Mouse (Mus musculus) liver, adult (tissue): ENCODE data around the gene Ldlrad3.

Source experiments
- GATA4 ChIP-seq: IDR thresholded peaks from 2 replicates; pipeline ENCODE4 v1.6.1; 2014; ENCODE audit warnings: mild to moderate bottlenecking, low read length; ENCODE audit not compliant: insufficient replicate concordance

Gene Ldlrad3

DNA sequence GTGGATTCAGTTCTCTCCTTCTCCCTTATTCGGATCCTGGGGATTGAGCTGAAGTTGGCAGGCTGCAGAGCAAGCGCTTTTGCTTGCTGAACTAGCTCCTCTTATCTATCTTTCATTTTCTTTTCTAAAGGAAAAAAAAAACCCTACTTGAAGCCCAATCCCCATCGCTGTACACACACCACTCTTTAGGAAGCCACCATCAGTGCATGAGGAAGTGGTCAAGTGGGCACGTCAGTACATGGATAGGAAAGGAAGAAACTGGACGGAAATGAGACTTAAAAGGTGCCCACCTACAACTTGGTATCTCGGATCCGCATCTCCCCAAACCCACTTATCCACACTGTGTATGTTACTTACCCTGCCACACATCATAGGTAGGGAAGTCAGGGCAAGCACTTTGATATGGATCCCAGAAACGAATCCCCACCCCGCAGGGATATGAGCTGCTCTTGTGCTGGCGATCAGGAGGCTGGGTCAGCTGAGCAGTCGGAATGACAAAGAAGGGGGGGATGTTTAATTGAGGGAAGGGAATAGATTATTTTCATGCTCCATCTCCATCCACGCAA lies 183.7 kb downstream of the Ldlrad3 start:
- TF ChIP-seq GATA4 = no peak

DNA sequence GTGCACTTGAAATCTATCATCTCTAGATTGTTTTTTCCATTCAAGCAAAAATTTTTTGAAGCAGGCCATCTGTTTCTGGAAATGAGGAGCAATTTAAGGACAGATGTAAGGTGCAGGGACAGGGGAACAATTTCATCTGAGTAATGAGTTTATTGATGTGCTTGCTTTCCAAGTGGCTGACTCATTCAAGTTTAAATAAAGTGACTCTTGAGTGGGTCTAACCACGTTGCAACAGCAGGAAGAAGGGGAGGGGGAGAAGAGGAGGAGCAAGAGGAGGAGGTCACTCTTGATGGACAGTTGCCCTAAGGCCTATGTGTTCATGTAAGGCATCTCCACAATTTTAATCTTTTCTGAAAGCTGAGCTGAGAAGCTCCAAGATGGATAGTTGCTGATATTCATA lies 184.5 kb downstream of the Ldlrad3 start:
- no peak for TF ChIP-seq GATA4

DNA sequence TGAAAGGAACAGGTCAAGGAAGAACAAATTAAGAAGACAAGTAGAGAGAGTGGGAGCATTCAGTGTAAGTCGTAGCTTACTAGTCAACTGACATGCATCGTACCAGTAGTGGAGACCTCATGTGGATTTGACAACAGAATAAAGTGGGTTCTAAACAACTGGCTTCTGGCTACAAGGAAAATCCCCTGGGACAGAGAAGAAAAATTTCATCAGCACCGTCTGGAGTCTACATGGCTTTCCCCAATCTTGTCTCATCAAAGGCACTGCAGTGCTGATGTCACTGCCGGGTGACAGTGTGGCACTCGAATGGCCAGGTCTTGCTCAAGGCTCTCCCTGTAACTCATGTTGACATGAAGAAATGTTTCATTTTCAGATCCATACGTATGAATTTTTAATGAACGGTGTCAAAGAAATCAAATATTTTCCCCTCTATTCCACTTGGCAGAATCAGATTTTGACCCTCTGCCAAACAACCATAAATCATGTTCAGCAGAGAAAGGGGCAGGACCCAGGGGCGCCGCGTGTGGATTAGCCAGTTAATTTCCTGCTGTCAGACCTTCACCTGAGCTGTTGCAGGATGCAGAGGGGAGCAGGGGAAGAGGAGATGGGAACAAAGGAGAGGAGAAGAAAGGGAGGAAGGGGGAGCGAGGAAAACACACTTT lies 187.1 kb downstream of the Ldlrad3 start:
- no peak for TF ChIP-seq GATA4

DNA sequence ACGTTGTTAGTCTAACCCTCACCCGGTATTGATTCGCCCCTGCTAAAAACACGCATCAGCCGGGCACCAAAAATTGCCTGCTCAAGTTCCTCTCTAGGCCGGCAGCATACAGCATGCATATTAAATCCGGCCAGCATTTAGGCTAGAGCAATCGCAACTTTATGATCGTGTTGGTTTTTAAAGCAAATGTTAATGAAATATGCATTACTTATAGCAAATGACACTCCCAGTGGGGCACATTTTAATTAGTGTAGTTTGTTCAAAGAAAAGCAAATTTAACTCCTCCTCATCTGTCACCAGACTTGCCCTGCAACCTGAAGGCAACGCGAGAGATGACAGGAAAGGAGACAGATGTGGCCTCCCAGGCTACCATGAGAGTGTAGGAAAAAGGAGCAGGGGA lies 189.2 kb downstream of the Ldlrad3 start:
- no peak for TF ChIP-seq GATA4

DNA sequence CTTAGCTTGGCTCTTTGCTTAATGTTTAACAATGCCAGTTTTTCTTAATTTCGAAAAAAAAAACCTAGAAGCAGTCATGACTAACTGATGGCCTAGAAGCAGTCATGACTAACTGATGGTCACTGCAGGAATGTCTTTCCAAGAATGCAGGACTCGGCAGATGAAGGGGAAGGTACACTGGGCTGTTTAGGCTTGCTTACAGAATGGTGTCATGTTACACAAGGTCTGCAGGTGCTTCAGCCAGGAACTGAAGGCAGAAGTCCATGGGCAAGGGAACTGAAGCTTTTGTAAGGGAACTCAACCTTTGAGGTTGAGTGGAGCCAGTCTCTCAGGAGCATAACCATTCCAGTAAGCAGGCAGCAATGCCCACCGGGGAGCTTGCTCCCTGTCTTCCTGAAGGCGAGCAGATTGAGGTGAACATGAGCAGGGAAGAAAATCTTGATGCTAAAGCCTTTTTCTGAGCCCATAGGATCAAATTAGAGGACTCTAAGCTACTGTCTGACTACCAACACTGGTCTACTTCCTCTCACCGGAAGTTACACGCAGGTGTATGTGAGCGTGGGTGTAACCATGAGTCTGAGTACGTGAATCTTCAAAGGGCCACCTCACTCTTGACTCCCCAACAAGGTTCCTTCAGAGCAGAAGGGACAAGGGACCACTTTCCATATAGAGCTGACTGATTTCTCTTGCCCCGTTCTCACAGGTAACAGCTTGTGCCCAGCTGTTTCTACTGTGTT lies 193.4 kb downstream of the Ldlrad3 start:
- no peak for TF ChIP-seq GATA4

DNA sequence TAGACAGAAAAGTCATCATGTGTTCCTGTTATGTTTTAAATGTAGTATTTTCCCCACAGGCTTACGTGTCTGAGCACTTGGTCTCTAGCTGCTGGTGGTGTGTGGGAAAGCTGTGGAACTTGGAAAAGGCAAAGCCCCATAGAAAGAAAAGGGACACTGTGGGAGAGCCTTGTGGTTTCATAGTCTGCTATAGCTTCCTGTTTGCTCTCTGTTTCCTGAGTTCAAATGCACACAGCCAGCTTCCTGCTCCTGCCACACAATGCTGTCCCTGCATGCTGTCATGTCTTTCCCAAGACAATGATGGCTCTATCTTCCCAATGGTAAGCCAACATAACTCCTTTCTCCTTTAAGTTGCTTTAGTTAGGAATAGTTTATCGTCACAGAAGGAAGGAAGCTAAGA lies 194.5 kb downstream of the Ldlrad3 start:
- TF ChIP-seq GATA4 = no peak

DNA sequence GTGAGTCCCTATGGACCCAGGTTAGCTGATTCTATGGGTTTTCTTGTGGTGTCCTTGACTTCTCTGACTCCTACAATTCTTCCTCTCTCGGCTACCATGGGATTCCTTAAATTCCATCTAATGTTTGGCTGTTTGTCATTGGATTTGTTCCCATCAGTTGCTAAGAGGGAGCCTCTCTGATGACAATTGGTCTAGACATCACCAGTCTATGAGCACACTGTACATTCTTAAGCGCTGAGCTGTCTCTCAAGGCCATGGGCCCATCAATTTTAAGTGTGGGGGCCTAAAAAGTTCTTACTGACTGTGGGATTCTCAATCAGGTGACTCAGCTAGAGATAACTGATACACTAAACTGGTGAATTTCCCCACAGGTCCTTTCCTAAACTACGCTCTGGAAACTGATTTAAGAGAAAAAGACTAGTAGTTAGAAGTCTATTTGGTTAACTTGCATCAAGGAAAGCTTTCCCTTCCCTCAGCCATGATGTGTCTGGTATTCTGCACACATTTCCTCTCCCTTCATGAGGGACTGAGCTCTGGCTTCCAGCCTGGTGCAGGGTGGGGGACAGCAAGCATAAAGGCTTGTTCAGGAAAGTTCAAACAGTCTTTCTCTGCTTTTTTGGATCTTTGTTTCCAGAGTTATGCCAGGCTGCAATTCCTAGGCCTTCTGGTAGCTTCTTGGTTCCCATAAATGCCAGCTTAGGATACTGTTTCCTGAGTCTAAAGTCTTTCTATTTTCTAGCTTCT lies 199.7 kb downstream of the Ldlrad3 start:
- no peak for TF ChIP-seq GATA4

DNA sequence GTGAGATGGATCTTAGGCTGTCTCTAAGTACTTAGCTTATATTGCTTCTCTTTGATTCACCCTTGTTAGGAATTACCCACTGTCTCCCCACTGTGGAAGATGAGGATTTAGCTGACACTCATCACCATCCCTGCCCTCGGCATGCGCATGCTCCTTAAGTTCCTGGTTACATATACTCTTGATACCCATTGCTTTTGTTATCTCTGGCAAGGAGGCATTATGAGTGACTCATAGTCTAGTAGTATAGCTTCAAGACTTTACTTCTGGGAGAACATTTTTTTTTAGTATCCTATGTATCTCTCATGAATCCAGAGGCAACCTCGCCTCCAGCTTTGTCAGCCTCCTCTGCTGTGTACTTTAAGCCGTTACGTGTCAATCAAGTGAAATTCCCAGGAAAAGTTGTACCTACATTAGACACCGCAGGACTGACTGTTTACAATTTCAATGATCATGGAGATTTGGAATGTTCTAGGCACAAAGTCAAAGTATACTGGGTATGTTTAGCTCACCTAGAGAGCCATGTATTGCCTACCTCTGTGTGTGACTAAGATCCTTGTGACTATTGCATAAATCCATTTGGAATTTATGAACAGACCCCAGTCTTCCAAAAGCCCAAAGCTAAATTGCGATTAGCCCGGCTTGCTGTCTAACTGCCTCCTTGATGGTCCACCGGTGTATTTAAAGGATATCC lies 202.2 kb downstream of the Ldlrad3 start:
- TF ChIP-seq GATA4 = no peak

DNA sequence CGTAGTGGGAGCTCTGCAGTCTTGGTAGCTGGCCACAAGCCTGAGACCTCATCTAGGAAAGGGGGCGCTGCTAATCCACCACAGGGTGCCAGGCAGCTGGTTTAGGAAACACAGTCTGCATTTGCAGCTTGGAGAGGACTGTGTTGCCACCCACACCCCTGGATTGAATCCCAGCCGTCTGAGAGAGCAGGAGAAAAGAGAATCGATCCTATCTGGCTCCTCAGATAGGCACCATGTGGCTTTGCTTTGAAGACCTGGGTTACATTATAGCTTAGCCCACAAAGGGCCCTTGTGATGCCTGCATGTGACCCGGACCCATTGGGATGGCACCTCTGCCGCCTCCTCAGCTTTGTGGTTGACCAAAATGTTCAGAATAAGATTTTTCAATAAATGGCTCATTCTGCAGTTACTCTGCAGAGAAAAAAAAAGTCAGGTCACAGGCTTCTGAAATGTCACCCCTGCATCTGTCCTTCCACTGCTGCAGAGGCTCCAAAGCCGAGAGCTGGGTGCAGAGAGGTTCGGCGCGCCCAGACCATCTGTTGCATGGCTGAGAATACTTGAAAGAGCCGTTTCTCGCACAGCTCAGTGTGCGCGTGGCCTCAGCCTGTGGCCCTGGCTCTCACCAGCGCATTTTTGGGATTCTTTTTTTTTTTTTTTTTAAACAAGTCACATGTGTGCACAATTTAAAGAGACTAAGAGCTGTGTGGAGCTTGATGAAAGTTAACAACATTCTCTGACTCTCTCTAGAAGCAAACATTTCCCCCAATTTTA lies 202.9 kb downstream of the Ldlrad3 start:
- no peak for TF ChIP-seq GATA4

DNA sequence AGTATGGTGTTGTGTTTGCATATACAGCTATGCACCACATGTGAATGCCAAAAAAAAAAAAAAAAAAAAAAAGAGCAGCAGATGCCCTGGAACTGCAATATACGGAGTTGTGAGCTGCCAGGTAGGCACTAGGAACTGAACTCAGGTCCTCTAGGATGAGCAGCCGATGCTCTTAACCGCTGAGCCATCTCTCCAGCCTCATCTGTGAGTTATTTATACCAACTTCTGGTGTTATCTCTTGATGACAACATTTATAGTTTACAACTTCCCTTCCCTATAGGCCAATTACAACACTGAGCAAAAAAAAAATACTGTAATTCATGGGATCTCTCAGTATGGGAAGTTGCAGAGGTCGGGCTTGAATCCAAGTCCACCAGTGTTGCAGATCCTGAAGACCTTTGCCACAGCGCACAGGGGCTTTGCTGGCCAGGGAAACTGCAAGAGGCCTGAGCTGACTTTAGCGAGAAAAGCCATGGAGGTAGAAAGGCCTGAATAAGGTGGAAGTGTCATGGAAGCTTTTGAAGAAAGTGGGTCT lies 204.2 kb downstream of the Ldlrad3 start:
- TF ChIP-seq GATA4 = no peak

DNA sequence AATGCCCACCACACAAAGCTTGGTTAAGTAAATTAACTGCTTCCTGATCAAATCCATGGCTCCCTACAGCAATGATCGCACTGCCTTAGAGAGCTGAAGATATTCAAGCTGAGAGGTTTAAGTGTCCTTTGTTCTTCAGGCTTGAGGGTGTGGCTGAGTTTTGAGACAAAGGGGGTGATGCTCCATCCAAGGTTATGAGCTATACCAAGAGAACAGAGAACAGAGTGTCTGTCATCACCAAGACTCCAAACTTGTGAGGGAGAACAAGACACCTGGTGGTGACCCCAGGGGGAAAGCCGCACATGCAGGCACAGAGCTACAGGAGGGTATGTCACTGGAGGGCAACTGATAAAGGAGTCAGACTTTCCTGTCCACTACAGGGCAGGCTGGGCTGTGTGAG lies 205.0 kb downstream of the Ldlrad3 start:
- TF ChIP-seq GATA4 = no peak

DNA sequence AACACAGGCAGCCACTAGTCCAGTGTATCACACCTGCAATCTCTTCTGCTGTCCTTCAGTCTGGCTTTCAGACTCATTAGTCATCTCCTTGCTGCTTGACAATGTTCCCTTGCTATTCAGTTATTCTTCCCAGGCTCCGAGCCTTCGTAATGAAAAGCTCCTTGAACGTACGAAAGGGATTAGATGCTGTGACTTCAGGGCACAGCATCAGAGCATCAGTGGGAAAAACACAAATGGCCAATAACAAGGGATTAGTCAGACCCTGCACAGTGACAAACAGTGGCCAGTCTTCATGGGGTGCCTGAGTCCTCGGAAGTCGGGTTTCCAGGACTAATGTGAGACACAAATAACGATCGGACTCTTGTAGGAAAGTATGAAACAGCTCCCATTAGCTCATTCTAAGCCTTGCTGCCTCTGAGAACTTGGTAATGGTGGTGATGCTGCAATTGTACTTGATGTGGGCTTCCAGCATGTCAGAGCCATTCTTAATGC lies 205.7 kb downstream of the Ldlrad3 start:
- no peak for TF ChIP-seq GATA4

DNA sequence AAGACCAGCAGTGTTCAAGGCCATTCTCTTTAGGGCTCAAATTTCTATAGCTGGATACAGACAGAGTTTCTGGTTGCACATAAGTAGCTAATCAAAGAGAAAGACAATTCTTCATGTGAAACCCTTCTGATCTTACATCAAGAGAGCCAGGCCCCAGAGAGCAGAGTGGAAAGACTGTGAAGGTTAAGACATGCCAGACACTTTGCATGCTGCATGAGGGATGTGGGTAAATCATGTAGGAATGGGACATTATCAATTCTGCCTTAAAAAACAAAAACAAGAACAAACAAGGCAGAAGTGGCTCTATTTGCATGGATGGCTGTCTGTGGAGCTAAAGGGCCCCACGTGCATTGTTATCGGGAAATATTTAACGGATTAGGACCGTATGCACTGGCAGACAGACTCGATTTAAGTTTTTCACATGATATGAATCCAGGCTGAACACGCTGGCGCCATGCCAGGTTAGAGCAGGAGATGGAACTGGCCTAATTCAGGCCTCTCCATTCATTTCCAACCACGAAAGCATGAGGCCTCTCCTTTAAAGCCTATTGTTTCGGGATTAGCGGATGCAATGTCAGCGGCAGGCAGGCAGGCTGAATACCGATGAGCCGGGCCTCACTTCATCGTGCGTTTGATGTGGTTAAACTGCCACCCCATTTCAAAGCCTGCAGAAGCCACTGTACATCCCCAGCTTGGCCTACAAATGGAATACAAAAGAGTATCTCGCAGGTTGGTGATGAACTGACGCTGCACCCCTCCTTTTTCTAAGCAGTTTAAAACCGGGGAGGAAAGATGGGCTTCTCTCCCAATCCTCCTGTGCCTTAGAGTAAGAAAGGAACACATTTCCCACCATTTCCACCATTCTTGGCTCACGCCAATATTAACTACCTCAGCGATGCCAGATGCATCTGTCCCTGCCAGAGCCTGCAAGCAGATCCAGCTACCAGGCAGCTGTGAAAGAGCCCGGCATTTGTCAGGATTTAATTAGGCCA lies 207.4 kb downstream of the Ldlrad3 start:
- TF ChIP-seq GATA4 = no peak
